Mouse (Mus musculus): ENCODE data around the gene Rrp36. TPM values are rescaled to one million over a fixed set of nuclear protein-coding genes. Genes with fewer than 3 reads are reported as not detected.

Rrp36 gene
- polyA plus RNA-seq, 1 experiment from 2014 or later, result 35.2 TPM

DNA sequence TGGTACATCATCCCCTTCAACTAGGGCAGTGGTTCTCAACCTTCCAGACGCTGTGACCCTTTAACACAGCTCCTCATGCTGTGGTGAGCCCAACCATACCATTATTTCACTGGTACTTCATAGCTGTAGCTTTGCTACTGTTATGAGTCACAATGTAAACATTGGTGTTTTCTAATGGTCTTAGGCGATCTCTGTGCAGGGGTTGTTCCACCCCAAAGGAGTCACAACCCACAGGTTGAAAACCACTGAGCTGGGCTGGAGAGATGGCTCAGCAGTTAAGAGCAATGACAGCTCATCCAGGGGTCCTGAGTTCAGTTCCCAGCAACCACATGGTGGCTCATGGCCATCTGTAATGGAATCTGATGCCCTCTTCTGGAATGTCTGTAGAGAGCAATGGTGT lies 17.2 kb upstream of the Rrp36 start:
- H3K4me2 ChIP-seq (replicated peaks; ENCODE audit: low read depth, low read length), result no peak overlapping the region
- no peak overlapping the region for H3K9ac ChIP-seq (replicated peaks; ENCODE audit: low read depth)
- H3K4me1 ChIP-seq (ENCODE audit: insufficient read depth, low read depth, low read length), result no peaks in the 10 kb centered on the region
- H3K27me3 ChIP-seq (replicated peaks; ENCODE audit: insufficient read depth, low read length), result no peaks in the 10 kb centered on the region
- no peak overlapping the region for H3K4me3 ChIP-seq (ENCODE audit: low read depth, low read length)
- H3K36me3 ChIP-seq (ENCODE audit: insufficient read depth, low read length), result no peaks in the 10 kb centered on the region
- TF ChIP-seq EP300 (IDR thresholded peaks at IDR 0.05) (no peak), CTCF (IDR thresholded peaks at IDR 0.05) (no peak)
- ATAC-seq (no peak; the same call in 1 of the 2 replicates), DNase-seq (ENCODE audit: low spot score) (no peak)
- no peak overlapping the region for H3K27ac ChIP-seq (ENCODE audit: low read length)
- H3K9me3 ChIP-seq (ENCODE audit: low read length), result no peaks in the 10 kb centered on the region
- 78% methylated on average over 2 of the region's 2 CpGs for WGBS

DNA sequence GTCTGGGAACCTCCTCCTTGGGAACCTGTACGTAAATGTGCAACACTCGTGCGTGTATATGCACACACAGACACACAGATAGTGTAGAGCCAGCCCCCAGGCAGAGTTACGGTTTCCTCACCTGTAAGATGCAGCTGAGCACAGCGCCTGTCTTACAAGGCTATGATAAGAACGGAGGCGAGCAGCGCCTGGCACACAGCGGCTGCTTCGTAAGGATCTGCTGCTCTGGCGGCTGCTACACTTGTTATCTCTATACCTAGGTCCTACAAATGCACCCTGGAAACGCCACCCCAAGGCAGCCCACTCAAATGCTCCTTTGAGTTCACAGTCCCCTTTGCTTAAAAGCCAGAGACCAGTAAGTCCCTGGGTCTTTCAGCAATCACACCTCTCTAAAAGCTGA lies 16.5 kb upstream of the Rrp36 start:
- no peak overlapping the region for H3K27ac ChIP-seq (ENCODE audit: low read length)
- no peak overlapping the region for H3K9ac ChIP-seq (replicated peaks; ENCODE audit: low read depth)
- H3K27me3 ChIP-seq (replicated peaks; ENCODE audit: insufficient read depth, low read length), result no peaks in the 10 kb centered on the region
- DNase-seq (ENCODE audit: low spot score), result no peak
- H3K9me3 ChIP-seq (ENCODE audit: low read length), result no peaks in the 10 kb centered on the region
- no peak for ATAC-seq
- no peaks in the 10 kb centered on the region for H3K36me3 ChIP-seq (ENCODE audit: insufficient read depth, low read length)
- no peaks in the 10 kb centered on the region for H3K4me1 ChIP-seq (ENCODE audit: insufficient read depth, low read depth, low read length)
- no peak overlapping the region for H3K4me3 ChIP-seq (ENCODE audit: low read depth, low read length)
- TF ChIP-seq CTCF (IDR thresholded peaks at IDR 0.05) (no peak), EP300 (IDR thresholded peaks at IDR 0.05) (no peak)
- no peak overlapping the region for H3K4me2 ChIP-seq (replicated peaks; ENCODE audit: low read depth, low read length)
- WGBS, result 84% methylated on average over 12 of the region's 12 CpGs

GRCm38 (mm10) chr17:46685913-46686312 lies 11.8 kb upstream of the Rrp36 start:
- 90% methylated on average over 6 of the region's 6 CpGs for WGBS
- ATAC-seq, result no peak
- no peak overlapping the region for H3K9ac ChIP-seq (replicated peaks; ENCODE audit: low read depth)
- TF ChIP-seq EP300 (IDR thresholded peaks at IDR 0.05) (no peak), CTCF (IDR thresholded peaks at IDR 0.05) (no peak)
- H3K4me1 ChIP-seq (ENCODE audit: insufficient read depth, low read depth, low read length), result peaks cover 4% of the 10 kb centered on the region; the same call in 1 of the 2 replicates
- no peaks in the 10 kb centered on the region for H3K27me3 ChIP-seq (replicated peaks; ENCODE audit: insufficient read depth, low read length)
- no peak overlapping the region for H3K27ac ChIP-seq (ENCODE audit: low read length)
- no peak for DNase-seq (ENCODE audit: low spot score)
- H3K36me3 ChIP-seq (ENCODE audit: insufficient read depth, low read length), result peaks cover 22% of the 10 kb centered on the region; the same call in 1 of the 2 replicates
- no peak overlapping the region for H3K4me2 ChIP-seq (replicated peaks; ENCODE audit: low read depth, low read length)
- no peaks in the 10 kb centered on the region for H3K9me3 ChIP-seq (ENCODE audit: low read length)
- no peak overlapping the region for H3K4me3 ChIP-seq (ENCODE audit: low read depth, low read length)

- Histone ChIP-seq H3K4me1 (ENCODE audit: insufficient read depth, low read depth, low read length) (peaks cover 14% of the 10 kb centered on the region; the same call in 1 of the 2 replicates), H3K27me3 (replicated peaks; ENCODE audit: insufficient read depth, low read length) (no peaks in the 10 kb centered on the region), H3K4me2 (replicated peaks; ENCODE audit: low read depth, low read length) (no peak overlapping the region), H3K4me3 (ENCODE audit: low read depth, low read length) (no peak overlapping the region), H3K9ac (replicated peaks; ENCODE audit: low read depth) (no peak overlapping the region), H3K36me3 (ENCODE audit: insufficient read depth, low read length) (peaks cover 22% of the 10 kb centered on the region; the same call in 1 of the 2 replicates), H3K27ac (ENCODE audit: low read length) (no peak overlapping the region), H3K9me3 (ENCODE audit: low read length) (no peaks in the 10 kb centered on the region)
- 79% methylated on average over 16 of the region's 16 CpGs for WGBS
- DNase-seq (ENCODE audit: low spot score) (no peak), ATAC-seq (no peak)
- TF ChIP-seq EP300 (IDR thresholded peaks at IDR 0.05) (no peak), CTCF (IDR thresholded peaks at IDR 0.05) (no peak)
These were observed 8.7 kb upstream of the Rrp36 start for GRCm38 (mm10) chr17:46682654-46683389.

DNA sequence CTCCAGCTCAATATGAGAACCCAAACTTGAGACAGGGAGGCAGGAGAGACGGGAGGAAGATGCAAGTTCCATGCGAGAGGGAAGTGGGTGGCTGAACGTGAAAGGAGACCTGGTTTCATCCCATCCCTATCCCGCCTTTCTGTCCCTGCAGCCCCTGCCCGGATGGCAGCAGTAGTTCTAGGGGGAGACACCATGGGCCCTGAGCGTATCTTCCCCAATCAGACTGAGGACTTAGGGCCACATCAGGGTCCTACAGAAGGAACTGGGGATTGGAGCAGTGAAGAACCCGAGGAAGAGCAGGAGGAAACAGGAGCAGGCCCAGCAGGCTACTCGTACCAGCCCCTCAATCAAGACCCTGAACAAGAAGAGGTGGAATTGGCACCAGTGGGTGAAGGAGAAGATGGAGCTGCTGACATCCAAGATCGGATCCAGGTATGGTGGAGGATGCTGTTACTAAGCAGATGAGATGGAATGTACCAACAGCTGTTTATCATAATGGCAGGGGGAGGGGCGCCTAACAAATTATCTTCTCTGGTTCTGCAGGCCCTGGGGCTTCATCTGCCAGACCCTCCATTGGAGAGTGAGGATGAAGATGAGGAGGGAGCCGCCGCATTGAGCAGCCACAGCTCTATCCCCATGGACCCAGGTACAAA lies 7.4 kb upstream of the Rrp36 start:
- peaks cover 26% of the 10 kb centered on the region; the same call in 1 of the 2 replicates for H3K36me3 ChIP-seq (ENCODE audit: insufficient read depth, low read length)
- H3K27me3 ChIP-seq (replicated peaks; ENCODE audit: insufficient read depth, low read length), result no peaks in the 10 kb centered on the region
- no peak overlapping the region for H3K27ac ChIP-seq (ENCODE audit: low read length)
- TF ChIP-seq CTCF (IDR thresholded peaks at IDR 0.05), result no peak
- TF ChIP-seq EP300 (IDR thresholded peaks at IDR 0.05), result no peak
- peak overlapping the region; percentile 52; the same call in 1 of the 2 replicates for H3K9ac ChIP-seq (replicated peaks; ENCODE audit: low read depth)
- peak overlapping the region; percentile 81 for H3K4me2 ChIP-seq (replicated peaks; ENCODE audit: low read depth, low read length)
- 23% methylated on average over 12 of the region's 12 CpGs for WGBS
- DNase-seq (ENCODE audit: low spot score), result no peak
- no peaks in the 10 kb centered on the region for H3K9me3 ChIP-seq (ENCODE audit: low read length)
- peaks cover 14% of the 10 kb centered on the region; the same call in 1 of the 2 replicates for H3K4me1 ChIP-seq (ENCODE audit: insufficient read depth, low read depth, low read length)
- ATAC-seq, result no peak
- peak overlapping the region; percentile 90 for H3K4me3 ChIP-seq (ENCODE audit: low read depth, low read length)

GRCm38 (mm10) chr17:46680760-46681373 lies 6.7 kb upstream of the Rrp36 start, which contains the start of gene Klhdc3:
Gene Klhdc3 (minus strand): TSS chr17:46680914.
- DNase-seq (ENCODE audit: low spot score), result peak; percentile 99
- 2% methylated on average over 48 of the region's 49 CpGs for WGBS
- peak; percentile 99 for ATAC-seq
- Histone ChIP-seq H3K4me1 (ENCODE audit: insufficient read depth, low read depth, low read length) (peaks cover 14% of the 10 kb centered on the region; the same call in 1 of the 2 replicates), H3K4me3 (ENCODE audit: low read depth, low read length) (peak within 1 kb of the TSS; percentile 90), H3K27ac (ENCODE audit: low read length) (peak within 1 kb of the TSS; percentile 89), H3K9ac (replicated peaks; ENCODE audit: low read depth) (peak within 1 kb of the TSS; percentile 65), H3K27me3 (replicated peaks; ENCODE audit: insufficient read depth, low read length) (no peaks in the 10 kb centered on the region), H3K36me3 (ENCODE audit: insufficient read depth, low read length) (peaks cover 31% of the 10 kb centered on the region; the same call in 1 of the 2 replicates), H3K4me2 (replicated peaks; ENCODE audit: low read depth, low read length) (peak within 1 kb of the TSS; percentile 81), H3K9me3 (ENCODE audit: low read length) (no peaks in the 10 kb centered on the region)
- TF ChIP-seq CTCF (IDR thresholded peaks at IDR 0.05) (peak; percentile 36), EP300 (IDR thresholded peaks at IDR 0.05) (peak; percentile 31; the same call in 1 of the 2 replicates)

Data from lung, postnatal 0 days (tissue).